Mouse (Mus musculus): Measurements from ENCODE around the gene 4931409K22Rik.
"Not testable (repeated sequence)": the region's sequence is repeated elsewhere in the genome, so short reads cannot be mapped to it uniquely, and the experiment has no call there.

Gene 4931409K22Rik

DNA sequence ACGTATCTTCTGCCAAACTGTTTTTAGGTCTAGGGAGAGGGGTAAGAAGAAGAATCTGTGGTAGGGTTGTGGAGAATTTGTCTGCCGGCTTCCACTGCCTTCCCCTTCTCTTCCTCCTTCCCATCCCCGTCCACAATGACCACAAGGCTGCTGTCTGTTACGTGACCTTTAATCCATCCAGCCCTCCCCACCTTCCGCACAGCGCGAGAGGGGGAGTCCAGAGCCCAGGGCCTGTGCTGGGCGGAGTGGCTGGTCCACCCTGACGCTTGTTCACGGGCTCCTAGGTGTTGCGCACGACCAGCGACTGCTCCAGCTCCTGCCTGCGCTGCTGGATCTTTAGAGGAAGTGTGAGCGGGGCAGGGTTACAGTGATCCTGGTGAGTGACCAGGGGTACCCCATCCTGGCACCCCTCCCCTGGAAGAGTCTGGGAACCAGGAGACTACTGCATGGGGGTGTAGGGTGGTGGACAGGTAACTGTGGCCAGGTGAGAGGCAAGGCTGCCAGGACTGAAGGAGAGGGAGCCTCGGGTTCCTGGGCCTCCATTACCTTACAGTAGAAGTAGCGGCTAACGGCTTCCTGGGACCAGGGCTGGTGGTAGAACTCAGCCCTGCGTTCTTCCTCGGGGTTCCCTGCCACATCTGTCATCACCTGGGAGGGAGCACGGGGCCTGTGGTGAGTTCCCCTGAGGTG lies 36.0 kb upstream of the 4931409K22Rik start:
- DNase-seq = no peak

DNA sequence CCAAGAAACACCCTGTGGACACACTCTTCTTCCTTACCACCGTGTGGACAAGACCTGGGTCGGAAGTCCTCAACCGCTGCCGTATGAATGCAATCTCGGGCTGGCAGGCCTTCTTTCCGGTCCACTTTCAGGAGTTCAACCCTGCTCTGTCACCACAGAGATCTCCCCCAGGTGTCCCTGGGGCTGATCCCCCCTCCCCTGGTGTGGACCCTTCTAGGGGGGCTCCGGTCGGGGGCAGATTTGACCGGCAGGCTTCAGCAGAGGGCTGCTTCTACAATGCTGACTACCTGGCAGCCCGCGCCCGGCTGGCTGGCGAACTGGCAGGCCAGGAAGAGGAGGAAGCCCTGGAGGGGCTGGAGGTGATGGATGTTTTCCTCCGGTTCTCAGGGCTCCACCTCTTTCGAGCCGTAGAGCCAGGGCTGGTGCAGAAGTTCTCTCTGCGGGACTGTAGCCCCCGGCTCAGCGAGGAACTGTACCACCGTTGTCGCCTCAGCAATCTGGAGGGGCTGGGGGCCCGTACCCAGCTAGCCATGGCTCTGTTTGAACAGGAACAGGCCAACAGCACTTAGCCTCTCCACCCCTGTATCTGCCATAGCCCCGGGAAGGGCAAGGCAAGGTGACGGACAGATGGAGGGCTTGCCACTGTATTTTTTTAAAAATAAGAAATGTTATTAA lies 35.3 kb upstream of the 4931409K22Rik start:
- DNase-seq = no peak

DNA sequence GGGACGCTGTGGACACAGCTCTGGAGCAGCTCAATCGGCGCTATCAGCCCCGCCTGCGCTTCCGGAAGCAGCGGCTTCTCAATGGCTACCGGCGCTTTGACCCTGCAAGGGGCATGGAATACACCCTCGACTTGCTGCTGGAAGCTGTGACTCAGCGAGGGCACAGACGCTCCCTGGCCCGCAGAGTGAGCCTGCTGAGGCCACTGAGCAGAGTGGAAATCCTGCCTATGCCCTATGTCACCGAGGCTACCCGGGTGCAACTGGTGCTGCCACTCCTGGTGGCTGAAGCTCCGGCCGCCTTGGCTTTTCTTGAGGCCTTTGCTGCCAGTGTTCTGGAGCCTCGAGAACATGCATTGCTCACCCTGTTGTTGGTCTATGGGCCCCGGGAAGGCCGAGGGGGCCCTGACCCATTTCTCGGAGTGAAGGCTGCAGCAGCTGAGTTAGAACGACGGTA lies 34.7 kb upstream of the 4931409K22Rik start:
- no peak for DNase-seq

DNA sequence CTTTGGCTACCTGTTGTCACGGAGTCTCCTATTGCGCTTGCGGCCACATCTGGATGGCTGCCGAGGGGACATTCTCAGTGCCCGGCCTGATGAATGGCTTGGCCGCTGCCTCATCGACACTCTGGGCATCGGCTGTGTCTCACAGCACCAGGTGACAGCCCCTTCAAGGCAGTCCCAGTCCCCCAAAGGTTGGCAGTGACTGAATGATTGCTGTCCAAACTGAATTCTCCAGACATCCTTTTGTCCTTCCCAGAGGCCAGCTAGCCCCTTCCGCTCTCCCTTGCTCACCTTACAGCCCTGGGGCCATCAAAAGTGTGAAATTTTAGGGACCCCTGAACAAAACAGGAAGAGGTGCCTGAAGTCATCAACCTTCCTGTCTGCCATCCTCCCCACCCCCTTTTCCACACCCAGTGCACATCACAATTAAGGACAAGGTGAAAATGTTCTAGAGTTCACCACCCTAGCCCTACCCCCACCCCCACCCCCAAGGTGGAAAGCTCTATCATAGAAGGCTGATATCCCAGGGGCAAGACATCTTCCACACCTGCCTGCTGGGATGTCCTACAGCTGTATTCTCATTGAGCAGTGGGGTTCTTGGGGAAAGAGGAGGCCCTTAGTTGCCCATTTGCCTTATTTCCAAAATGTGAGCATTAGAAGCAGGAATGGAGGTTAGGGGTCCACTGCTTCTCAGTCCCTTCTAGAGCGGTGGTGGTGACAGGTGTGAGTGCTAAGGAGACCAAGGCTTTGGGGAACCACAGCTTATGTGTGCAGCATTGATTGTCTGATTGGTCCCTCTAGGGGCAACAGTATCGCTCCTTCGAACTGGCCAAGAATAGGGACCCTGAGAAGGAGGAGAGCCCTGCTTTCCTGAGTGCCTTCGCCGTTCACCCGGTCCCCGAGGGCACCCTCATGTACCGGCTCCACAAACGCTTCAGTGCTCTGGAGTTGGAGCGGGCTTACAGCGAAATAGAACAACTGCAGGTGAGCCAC lies 33.2 kb upstream of the 4931409K22Rik start:
- no peak for DNase-seq

DNA sequence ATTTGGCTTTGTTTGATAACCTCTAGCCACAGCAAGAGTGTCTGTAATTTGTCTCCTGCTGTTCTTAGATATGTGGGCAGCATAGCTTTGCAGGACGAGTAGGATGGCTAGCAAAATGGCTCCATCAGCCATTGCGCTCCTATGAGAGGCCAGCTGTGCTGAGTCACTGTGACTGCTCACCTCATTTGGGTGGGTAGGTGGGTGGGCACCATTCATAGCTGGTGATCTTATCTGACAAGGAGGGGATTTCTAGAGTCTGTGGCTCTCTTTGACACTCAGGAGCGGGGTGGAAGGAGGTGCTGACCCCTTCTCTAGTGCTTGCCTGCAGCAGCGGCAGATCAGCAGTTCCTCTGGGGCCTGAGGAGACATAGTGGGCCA lies 30.6 kb upstream of the 4931409K22Rik start:
- DNase-seq = no peak

DNA sequence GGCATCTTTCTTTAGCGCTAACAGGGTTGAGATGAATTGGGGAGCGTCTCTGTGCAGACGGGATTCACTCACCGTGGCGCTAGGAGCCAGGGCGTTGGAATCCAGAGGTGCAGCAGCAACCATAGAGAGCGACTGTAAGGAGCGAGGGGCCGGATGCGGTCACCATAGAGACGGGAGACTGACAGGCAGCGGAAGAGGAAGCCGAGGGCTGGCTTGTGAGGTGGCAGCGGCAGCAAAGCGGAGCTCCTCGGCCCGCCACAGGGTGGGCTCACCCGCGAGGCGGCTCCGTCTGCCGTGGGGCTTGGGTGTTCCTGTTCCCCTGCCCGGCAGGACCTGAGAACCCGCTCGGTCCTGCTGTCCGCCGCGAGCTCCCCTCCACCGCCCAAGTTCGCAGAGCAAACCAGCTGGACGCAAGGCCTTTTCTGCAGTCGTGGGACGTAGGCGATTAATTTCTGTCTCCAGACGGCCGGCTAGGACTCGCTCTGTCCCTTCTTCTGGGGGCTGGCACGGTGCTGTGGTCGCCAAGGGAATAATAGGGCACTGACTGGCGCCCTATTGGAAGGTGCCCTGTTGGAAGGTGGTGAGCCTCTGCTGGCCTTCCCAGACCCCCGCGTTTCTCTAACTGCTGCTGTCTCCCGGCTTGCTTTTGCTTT lies 30.1 kb upstream of the 4931409K22Rik start, which contains the start of gene Chpf2:
Chpf2 (plus strand) TSS at position 195 of the 653 bp plus-strand sequence.
- peak; percentile 85 to 88 for DNase-seq

DNA sequence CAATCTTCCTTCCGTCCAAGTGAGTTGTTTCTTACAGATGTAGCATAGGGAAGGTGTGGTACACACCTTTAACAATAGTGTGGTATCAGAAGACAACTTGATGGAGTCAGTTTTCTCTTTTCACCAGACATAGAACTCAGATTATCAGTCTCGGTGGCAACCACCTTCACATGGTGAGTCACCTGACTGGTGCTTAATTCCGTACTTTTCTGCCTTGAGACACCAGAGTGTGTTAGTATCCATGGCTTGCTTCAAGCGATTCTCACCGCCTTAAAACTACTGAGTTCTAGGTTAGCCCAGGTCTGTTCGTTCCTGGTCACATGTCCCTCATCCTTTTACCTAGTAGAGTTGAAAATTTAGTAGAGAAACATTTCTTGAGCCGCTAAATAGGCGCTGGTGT lies 29.5 kb upstream of the 4931409K22Rik start:
- no peak for DNase-seq

DNA sequence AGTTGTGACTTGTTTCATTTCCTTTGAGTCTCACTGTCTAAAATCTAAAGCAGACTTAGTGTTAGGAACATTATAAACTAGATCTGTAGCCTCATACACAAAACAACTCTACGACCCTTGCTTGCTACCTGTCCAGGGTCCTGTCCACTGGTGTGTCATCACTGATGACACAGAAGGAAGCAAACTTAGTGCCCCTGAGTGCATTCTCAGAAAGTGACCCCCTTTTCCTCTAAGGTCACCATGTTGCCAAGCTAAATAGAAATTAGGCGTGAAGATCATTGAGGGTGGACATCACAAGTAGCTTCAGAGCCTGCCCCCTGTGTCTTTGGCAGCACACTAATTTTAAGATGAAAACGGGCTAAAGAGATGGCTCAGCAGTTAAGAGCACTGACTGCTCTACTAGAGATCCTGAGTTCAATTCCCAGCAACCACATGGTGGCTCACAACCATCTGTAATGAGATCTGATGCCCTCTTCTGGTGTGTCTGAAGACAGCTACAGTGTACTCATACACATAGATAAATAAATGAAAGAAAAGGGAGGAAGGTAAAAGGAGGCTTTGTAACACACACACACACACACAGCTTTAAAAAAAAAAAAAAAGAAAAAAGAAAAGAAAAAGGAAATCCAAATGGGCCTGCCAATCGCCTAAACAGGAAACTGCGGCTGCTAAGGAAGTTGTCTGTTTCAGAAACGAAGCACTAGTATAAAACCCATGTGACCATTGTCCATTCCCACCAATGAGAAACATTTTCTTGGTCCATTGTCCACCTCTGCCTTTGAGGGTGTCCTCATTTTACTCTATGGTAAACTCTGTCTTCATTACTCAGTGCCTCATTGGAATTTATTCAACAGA lies 21.7 kb upstream of the 4931409K22Rik start:
- no peak for DNase-seq

DNA sequence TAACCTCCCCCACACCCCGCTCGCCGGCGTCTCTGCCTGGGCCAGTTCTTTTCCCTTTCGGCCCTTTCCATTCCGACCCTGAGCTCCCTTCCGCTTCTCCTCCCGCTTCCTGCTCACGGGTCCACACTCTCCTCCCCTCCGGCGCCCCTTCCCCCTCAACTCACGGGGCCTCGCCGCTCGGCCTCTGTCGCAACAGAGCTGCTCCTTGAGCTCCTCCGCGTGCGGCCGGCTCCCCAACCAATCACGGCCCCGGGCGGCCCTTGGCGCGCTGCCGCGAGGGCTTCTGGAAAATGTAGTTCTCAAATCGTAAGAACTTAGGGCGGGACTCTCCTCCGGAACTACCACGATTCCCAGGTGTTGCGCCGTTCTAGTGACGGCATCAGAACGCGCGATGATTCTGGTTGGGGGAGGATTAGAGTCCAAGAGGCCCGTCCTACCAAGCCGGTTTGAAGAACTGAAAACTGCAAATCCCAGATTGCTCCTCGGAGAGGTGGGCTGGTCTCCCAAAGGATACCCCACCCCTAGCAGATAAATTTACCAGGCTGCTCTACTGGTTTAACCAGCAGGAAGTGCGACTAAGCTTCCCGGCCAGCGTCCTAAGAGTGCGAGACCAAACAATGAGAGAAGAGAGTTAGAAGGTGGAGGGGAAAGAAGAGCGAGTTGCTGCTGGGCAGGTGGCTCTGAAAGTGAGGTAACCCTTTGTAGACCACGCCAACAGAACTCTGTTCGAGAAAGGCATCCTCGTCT lies 20.7 kb upstream of the 4931409K22Rik start, which contains the start of gene Abcf2:
Abcf2 (minus strand) TSS at position 285 of the 747 bp plus-strand sequence.
- peak; percentile 100 for DNase-seq

DNA sequence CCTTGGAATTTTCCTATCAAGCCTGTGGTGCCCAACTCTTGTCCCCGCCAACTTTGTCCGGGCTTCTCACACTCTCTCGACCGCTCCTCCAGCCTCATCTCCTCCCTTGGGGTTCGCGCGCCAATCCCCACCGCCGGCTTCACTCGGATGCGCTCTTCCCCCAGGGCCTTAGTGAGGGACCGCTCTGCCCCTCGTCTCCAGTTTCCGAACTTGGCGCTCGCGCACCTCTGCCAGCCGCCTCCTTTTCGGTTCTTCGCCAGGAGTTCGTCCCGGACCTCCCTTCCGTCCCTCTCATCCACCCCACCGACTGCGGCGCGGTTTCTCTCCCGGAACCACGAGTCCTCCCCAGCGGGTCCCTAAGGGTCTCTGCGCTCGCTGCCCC lies 20.2 kb upstream of the 4931409K22Rik start:
- no peak for DNase-seq

DNA sequence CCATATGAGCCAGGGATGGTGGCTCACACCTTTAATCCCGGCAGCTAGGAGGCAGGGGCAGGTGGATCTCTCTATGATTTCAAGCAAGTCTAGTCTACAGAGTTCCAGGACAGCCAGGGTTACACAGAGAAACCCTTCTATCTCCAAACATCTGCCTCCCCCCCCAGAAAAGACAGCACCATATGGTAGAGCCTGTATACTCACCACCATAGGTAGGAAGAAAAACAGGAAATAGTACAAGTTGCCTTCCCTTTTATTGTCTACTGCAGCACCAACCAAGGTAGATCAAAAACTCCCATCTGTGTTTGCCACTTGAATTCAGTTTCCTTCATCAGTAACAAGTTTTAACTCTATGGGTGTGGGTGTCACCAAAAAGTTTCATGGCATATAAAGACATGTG lies 19.3 kb upstream of the 4931409K22Rik start:
- no peak for DNase-seq

DNA sequence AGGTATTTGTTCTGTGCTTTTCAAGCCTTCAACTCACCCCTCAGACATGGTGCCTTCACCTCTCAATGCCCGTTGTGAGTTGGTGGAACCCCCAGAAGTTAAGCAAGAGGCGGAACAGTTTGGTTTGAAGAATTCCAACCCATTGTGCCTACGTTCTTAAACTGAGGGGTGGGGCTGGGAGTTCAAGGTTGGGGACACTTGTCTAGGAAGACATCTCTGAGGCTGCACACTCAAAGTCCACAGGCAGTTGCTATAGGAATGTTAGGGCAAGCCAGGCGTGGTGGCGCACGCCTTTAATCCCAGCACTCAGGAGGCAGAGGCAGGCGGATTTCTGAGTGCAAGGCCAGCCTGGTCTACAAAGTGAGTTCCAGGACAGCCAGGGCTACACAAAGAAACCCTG lies 1.3 kb downstream of the 4931409K22Rik start:
- not testable (repeated sequence) for DNase-seq

DNA sequence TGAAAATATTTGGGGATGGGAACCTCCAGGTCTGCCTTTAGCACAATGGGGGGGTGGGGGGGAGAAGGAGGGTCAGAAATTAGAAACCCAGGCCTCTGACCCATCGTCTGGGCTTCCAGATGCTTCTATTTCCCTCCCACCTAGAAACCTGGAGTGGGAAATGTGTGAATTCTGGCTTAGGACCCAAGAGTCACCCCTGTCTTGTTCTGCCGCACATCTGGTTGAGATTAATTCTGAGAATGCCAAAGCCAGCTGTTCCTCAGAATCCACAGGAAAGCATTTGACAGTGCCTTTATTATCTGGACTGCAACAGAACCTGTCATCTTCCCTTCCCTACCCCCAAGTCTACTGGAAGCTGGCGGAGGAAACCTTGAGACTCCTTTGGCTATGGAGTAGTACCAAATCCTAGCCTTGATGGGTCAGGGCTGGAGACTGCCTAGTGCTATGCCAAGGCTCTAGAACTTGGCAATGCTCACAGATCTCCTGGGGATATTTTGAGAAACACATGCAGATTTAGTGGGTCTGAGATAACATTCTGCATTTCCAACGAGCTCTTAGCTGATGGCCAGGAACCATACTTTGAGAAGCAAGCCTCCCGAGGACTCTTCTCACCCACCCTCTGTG lies 2.9 kb downstream of the 4931409K22Rik start:
- no peak for DNase-seq

DNA sequence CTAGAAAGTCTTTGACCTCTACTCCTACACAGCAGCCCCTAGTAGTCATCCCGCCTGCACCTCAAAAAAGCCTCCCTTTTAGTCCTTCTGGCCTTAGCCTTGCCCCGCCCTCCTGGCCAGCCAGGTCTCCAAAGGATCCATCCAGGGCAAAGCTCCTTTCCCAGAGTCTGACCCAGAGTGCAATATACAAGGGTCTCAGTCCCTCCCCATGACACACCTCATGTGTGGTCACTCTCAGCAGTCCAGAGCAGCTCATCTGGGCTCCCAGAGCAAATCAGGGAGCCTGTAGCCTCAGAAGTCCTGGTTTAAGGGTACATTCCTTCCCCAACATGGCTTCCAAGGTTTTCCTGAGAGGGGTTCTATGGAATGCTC lies 5.3 kb downstream of the 4931409K22Rik start:
- DNase-seq = no peak

DNA sequence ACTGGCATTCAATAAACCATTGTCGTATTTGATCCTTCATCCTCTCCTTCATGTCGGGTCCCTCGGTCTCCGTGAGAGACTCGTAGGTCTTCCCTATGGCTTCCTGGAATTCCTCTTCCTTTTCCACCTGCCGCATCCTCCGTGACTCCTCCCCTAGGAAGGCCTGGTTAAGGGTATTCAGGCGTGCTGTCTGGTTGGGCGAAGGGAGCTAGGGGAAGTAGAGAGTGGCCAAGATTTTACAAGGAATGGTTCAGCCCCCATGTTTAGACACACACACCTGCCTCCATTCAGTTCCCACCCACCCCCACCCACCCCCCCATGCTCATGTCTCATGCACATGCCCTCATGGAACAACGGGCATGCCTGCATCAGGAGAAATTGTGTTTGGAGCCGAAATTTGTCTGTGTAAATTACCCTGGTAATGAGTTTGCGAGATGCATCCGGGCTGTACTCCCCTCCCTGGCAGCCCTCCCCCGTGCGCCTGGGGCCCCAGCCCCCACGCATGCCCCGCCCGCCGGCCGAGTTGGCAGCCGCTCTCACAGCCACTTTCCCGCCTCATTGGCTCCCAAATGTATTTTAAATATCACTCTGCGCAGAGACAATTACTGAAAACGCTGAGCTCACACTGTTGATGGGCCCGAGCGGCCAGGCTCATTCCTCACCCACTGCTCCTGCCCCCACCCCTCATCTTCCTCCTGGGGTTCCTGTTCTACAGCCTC lies 5.9 kb downstream of the 4931409K22Rik start:
- DNase-seq = no peak

DNA sequence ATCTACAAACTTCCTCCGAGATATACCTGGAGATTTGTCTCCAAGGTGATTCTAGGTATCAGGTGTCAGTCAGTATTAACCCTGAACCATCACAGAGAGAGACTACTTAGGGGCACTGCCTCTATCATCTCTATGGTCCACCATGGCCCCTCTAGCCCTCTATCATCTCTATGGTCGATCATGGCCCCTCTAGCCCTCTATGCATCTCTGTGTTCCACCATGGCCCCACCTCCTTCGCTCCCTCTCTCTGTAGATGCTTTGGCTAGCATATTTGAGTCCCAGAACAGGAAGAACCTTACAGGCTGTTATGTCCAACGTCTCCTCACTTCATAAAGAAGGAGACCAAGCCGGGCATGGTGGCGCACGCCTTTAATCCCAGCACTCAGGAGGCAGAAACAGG lies 14.0 kb downstream of the 4931409K22Rik start:
- no peak for DNase-seq

DNA sequence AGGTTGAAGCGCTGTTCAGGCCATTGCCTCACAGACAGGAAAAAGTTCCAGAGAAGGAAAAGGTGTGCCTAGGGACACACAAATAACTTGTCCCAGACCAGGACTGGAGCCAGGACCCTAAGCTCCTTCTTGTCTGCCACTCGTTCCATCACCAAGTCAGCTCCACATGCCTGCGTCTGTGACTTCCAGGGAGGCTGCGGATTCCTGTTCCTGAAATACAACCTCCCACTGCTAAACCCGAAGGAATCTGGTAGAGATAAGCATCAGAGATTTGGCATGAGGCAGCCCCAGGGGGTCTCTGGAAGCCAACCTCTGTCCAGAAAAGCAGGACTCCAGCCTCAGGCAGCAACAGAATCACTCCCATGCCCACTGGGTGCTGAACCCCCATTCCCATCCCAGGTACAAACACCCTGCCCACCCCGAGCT lies 15.5 kb downstream of the 4931409K22Rik start:
- no peak for DNase-seq

DNA sequence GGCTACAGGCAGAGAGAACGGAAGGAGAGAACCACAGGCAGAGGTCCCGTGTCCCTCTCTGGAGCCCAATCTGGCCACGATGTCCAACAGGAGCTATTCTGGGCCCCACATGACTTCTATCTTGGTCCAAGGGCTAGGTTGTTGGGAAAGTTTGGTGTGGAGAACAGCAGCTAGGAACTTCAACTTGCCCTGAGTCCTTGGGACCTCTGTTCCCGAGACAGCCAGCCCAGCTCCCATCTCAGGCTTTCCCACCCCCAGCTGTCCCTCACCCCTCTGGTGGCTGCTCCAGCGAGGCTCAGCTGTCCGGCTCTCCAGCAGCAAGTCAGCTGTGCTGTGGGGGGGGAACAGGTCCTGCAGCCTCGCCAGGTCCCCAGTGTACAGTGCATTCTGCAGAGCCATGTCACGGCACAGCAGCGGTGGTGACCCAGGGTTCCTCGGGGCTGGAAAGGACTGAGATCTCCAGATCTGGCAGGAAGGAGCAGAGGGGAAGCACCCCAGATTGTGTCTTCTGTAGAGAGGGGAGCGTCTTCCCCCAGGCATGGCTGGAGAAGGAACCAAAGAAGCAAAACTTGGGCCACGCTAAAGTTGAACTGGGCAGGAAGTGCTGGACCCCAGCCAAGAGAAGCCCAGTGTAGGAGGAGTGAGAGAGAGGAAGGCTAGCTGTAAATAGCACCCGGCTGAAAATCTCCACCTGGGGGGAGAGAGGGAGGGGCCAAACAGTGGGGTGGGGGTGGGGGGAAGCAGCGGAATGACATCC lies 16.0 kb downstream of the 4931409K22Rik start, which contains the start of gene Asb10:
Asb10 (minus strand) TSS at position 592 of the 757 bp plus-strand sequence.
- peak; percentile 38 to 51 for DNase-seq

Measured in lung, adult 18-20 months (tissue).